Mouse (Mus musculus): ENCODE data around the gene Nle1.

DNA sequence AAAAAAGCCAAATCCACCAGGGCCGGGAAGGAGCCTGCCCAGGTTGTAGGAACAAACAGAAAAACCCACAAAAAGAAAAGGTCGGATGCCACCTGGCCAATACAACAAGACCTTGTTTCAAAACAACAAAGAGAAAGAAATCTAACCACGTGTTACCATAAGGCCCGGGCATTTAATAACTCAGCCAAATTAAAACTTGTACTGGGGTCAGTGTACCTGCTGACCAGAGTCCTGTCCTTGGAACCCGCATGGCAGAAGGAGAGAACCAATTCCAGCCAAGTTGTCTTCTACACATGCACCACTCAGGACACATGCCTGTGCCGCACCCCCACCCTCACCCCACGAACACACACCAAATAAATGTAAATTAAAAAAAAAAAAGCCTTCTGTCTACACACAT lies 55.3 kb downstream of the Nle1 start:
- TF ChIP-seq POLR2A (IDR thresholded peaks at IDR 0.05; ENCODE audit: insufficient read length, low read depth): no peak
- TF ChIP-seq CEBPB (IDR thresholded peaks at IDR 0.05; ENCODE audit: insufficient read depth, poor library complexity, severe bottlenecking): no peak
- no peak for TF ChIP-seq MAX (IDR thresholded peaks at IDR 0.05; ENCODE audit: low read depth)
- TF ChIP-seq SRF (IDR thresholded peaks at IDR 0.05; ENCODE audit: control insufficient read depth, insufficient read length, low read depth): no peak
- TF ChIP-seq MYOG (IDR thresholded peaks at IDR 0.05; ENCODE audit: control insufficient read depth in 1 of 3, insufficient read depth in 1 of 3, insufficient read length in 2 of 3, low read depth in 2 of 3): no peak
- no peak for TF ChIP-seq POLR2AphosphoS2 (IDR thresholded peaks at IDR 0.05; ENCODE audit: insufficient read length, low read depth)
- no peak for TF ChIP-seq USF1 (IDR thresholded peaks at IDR 0.05; ENCODE audit: low read depth)
